Mouse (Mus musculus): ENCODE results near the gene Carhsp1. TPM values are rescaled to one million over a fixed set of nuclear protein-coding genes. Genes with fewer than 3 reads are reported as not detected.

The Carhsp1 gene
- total and polyA plus RNA-seq, 3 experiments = 19.5 to 28.0 TPM; not detected in 1

DNA sequence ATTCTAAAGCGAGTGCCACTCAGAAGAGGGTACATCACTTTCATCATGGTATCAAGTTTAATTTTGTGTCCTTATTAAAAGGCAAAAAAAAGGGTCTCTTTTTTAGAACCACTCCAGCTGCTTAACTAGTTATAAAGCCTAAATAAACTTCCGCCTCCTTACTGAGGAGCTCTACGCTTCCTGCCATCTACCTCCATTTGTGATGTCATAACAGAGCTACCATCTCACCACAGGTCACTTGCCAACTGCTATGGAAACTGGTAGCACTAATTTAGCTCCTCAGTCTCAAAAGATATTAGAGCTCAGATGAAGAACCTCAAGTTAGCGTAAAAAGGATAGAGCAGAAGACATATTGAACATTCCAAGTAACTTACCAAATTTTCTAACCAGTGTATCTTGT is 48.5 kb upstream of the Carhsp1 start:
- Histone ChIP-seq H3K4me1 (ENCODE audit: control insufficient read depth in 1 of 2, insufficient read depth in 2 of 2, low read length in 2 of 2) (peaks cover under 1 to 2% of the 10 kb centered on the region in 2 experiments; a peak in 3 of 4 replicates), H3K9me3 (replicated peaks; ENCODE audit: insufficient read depth, low read length) (no peaks in the 10 kb centered on the region), H3K27me3 (ENCODE audit: control insufficient read depth in 1 of 2, insufficient read depth in 2 of 2, low read length in 2 of 2) (no peaks in the 10 kb centered on the region), H3K4me3 (ENCODE audit: control insufficient read depth in 1 of 2, insufficient read depth in 1 of 2, low read depth in 2 of 2, low read length in 2 of 2) (no peak overlapping the region), H3K9ac (ENCODE audit: control insufficient read depth, low read depth, low read length, poor library complexity, severe bottlenecking) (no peak overlapping the region), H3K79me2 (ENCODE audit: control insufficient read depth, insufficient read depth, low read length, poor library complexity) (peaks cover 88% of the 10 kb centered on the region), H3K27ac (ENCODE audit: control insufficient read depth, low read depth, low read length) (no peak overlapping the region), H3K36me3 (ENCODE audit: control insufficient read depth in 1 of 2, insufficient read depth in 2 of 2, low read length in 2 of 2) (peaks cover 7 to 25% of the 10 kb centered on the region in 2 experiments)
- no peak for DNase-seq (ENCODE audit: low read depth, low spot score)
- TF ChIP-seq BHLHE40 (IDR thresholded peaks at IDR 0.05; ENCODE audit: borderline replicate concordance, low read depth, low read length) = no peak
- TF ChIP-seq CTCF (IDR thresholded peaks at IDR 0.05 in 2 of 3, conservative IDR thresholded peaks at IDR 0.05 in 1 of 3; ENCODE audit: control insufficient read depth in 1 of 3, insufficient read depth in 1 of 3, low read depth in 2 of 3, low read length in 3 of 3, poor library complexity in 1 of 3, severe bottlenecking in 1 of 3) = no peak
- TF ChIP-seq NRF1 (IDR thresholded peaks at IDR 0.05; ENCODE audit: insufficient read depth, low read depth, low read length, poor library complexity, severe bottlenecking) = no peak
- TF ChIP-seq MXI1 (IDR thresholded peaks at IDR 0.05; ENCODE audit: low read depth, low read length) = no peak
- no peak for TF ChIP-seq NELFE (IDR thresholded peaks at IDR 0.05; ENCODE audit: low read depth, low read length)
- TF ChIP-seq ZC3H11A (IDR thresholded peaks at IDR 0.05; ENCODE audit: low read depth, low read length) = no peak
- TF ChIP-seq POLR2AphosphoS2 (IDR thresholded peaks at IDR 0.05; ENCODE audit: low read length) = no peak
- TF ChIP-seq CHD2 (IDR thresholded peaks at IDR 0.05; ENCODE audit: low read length) = no peak
- TF ChIP-seq MAZ (IDR thresholded peaks at IDR 0.05; ENCODE audit: low read depth, low read length) = no peak
- no peak for TF ChIP-seq KAT2A (conservative IDR thresholded peaks at IDR 0.05; ENCODE audit: low read depth, low read length)
- TF ChIP-seq JUND (IDR thresholded peaks at IDR 0.05; ENCODE audit: low read depth, low read length) = no peak
- TF ChIP-seq USF2 (IDR thresholded peaks at IDR 0.05; ENCODE audit: borderline replicate concordance in 1 of 2, insufficient read depth in 1 of 2, low read depth in 1 of 2, low read length in 2 of 2) = no peak
- no peak for TF ChIP-seq CHD1 (IDR thresholded peaks at IDR 0.05; ENCODE audit: low read depth, low read length)
- TF ChIP-seq USF1 (IDR thresholded peaks at IDR 0.05; ENCODE audit: low read depth, low read length) = no peak
- TF ChIP-seq ZMIZ1 (IDR thresholded peaks at IDR 0.05; ENCODE audit: low read depth, low read length) = no peak

- H3K79me2 ChIP-seq (ENCODE audit: control insufficient read depth, insufficient read depth, low read length, poor library complexity) = peaks cover 64% of the 10 kb centered on the region
- H3K27me3 ChIP-seq (ENCODE audit: control insufficient read depth in 1 of 2, insufficient read depth in 2 of 2, low read length in 2 of 2) = no peaks in the 10 kb centered on the region
- no peak overlapping the region for H3K4me3 ChIP-seq (ENCODE audit: control insufficient read depth in 1 of 2, insufficient read depth in 1 of 2, low read depth in 2 of 2, low read length in 2 of 2)
- peak; percentile 57 for DNase-seq (ENCODE audit: low read depth, low spot score)
- no peaks in the 10 kb centered on the region for H3K9me3 ChIP-seq (replicated peaks; ENCODE audit: insufficient read depth, low read length)
- no peak overlapping the region for H3K27ac ChIP-seq (ENCODE audit: control insufficient read depth, low read depth, low read length)
- no peak overlapping the region for H3K9ac ChIP-seq (ENCODE audit: control insufficient read depth, low read depth, low read length, poor library complexity, severe bottlenecking)
- H3K36me3 ChIP-seq (ENCODE audit: control insufficient read depth in 1 of 2, insufficient read depth in 2 of 2, low read length in 2 of 2) = peaks cover 0 to 30% of the 10 kb centered on the region in 2 experiments; a peak in 3 of 4 replicates
- no peaks in the 10 kb centered on the region for H3K4me1 ChIP-seq (ENCODE audit: control insufficient read depth in 1 of 2, insufficient read depth in 2 of 2, low read length in 2 of 2)
- TF ChIP-seq MYB (IDR thresholded peaks at IDR 0.05; ENCODE audit: low read depth, low read length) (no peak), SIN3A (IDR thresholded peaks at IDR 0.05; ENCODE audit: low read length) (peak; percentile 74; the same call in 1 of the 2 replicates)
Observed at GRCm38 (mm10) chr16:8717744-8718143, 45.8 kb upstream of the Carhsp1 start.

Data from MEL (cell line).